Mouse (Mus musculus) spleen, adult 18-20 months (tissue): ENCODE results near the gene Mydgf.

Experiments used
- DNase-seq, 2 experiments: peaks; one replicate each; pipeline ENCODE4 v3.0.0; 2022; ENCODE audit warnings: mixed read lengths in 2 of 2

Gene Mydgf

GRCm38 (mm10) chr17:56183658-56184103 is at the start of gene Mydgf:
Gene Mydgf, minus strand, starts transcription at chr17:56183920.
- peak; percentile 88 to 92 for DNase-seq

- DNase-seq, result no peak
These were observed 49.7 kb upstream of the Mydgf start for GRCm38 (mm10) chr17:56233389-56233788.

- DNase-seq, result no peak
These were observed 46.2 kb upstream of the Mydgf start for GRCm38 (mm10) chr17:56229943-56230342.

GRCm38 (mm10) chr17:56226566-56226965 is 42.8 kb upstream of the Mydgf start:
- DNase-seq, result no peak

- no peak for DNase-seq
These were observed 41.2 kb upstream of the Mydgf start for GRCm38 (mm10) chr17:56224916-56225315.

GRCm38 (mm10) chr17:56219805-56220204 is 36.1 kb upstream of the Mydgf start:
- DNase-seq, result no peak

GRCm38 (mm10) chr17:56219251-56219650 is 35.5 kb upstream of the Mydgf start:
- DNase-seq, result no peak

- peak; percentile 79 to 80 for DNase-seq
These were observed 34.9 kb upstream of the Mydgf start, which contains the start of gene Dpp9 for GRCm38 (mm10) chr17:56218377-56219191. Gene Dpp9, minus strand, starts transcription at chr17:56218905.

GRCm38 (mm10) chr17:56217670-56218069 is 34.0 kb upstream of the Mydgf start:
- no peak for DNase-seq

GRCm38 (mm10) chr17:56214229-56214628 is 30.5 kb upstream of the Mydgf start:
- no peak for DNase-seq

- no peak for DNase-seq
These were observed 29.0 kb upstream of the Mydgf start for GRCm38 (mm10) chr17:56212676-56213075.

- no peak for DNase-seq
These were observed 27.4 kb upstream of the Mydgf start for GRCm38 (mm10) chr17:56211090-56211489.

- DNase-seq, result no peak
These were observed 25.1 kb upstream of the Mydgf start for GRCm38 (mm10) chr17:56208821-56209220.

- no peak for DNase-seq
These were observed 24.3 kb upstream of the Mydgf start for GRCm38 (mm10) chr17:56207963-56208530.

GRCm38 (mm10) chr17:56206986-56207674 is 23.4 kb upstream of the Mydgf start:
- no peak for DNase-seq

- DNase-seq, result no peak
These were observed 22.7 kb upstream of the Mydgf start for GRCm38 (mm10) chr17:56206276-56206884.

- DNase-seq, result no peak
These were observed 20.0 kb upstream of the Mydgf start for GRCm38 (mm10) chr17:56203729-56204128.

- DNase-seq, result no peak
These were observed 18.8 kb upstream of the Mydgf start for GRCm38 (mm10) chr17:56202476-56202875.

- DNase-seq, result no peak
These were observed 17.9 kb upstream of the Mydgf start for GRCm38 (mm10) chr17:56201642-56202041.

- DNase-seq, result no peak
These were observed 16.9 kb upstream of the Mydgf start for GRCm38 (mm10) chr17:56200586-56200985.

GRCm38 (mm10) chr17:56196860-56197259 is 13.1 kb upstream of the Mydgf start:
- DNase-seq, result peak in 1 of 2 experiments; percentile 36

- no peak for DNase-seq
These were observed 11.0 kb upstream of the Mydgf start for GRCm38 (mm10) chr17:56194765-56195164.

GRCm38 (mm10) chr17:56194357-56194756 is 10.6 kb upstream of the Mydgf start:
- no peak for DNase-seq
